Mouse (Mus musculus) neutrophil, adult 5-6 weeks (primary cell): Measurements from ENCODE around the gene Tbx19. TPM values are rescaled to one million over a fixed set of nuclear protein-coding genes. Genes with fewer than 3 reads are reported as not detected.
A peak's percentile ranks its signal among the peaks of the same experiment; 100 is the strongest.

Experiments used
- ATAC-seq: fragments of 151-379, 151-347 bp; 2 replicates; pipeline ENCODE4 v1.8.0; 2017; ENCODE audit warnings: mild to moderate bottlenecking, moderate TSS enrichment; ENCODE audit not compliant: insufficient number of reproducible peaks, poor library complexity, low FRiP score, severe bottlenecking; ENCODE audit errors: extremely low read depth
- total RNA-seq: library from RNA; stranded (forward); fragments of 200-1000 nt; gene quantifications from 2 replicates; pipeline ENCODE4 v1.2.3, GENCODE M21; 2017

Gene Tbx19
- total RNA-seq: not detected in 2 replicates

GRCm38 (mm10) chr1:165160723-165161405, at the start of gene Tbx19:
TSS of gene Tbx19 (minus strand) at chr1:165160773.
- no peak for ATAC-seq

- ATAC-seq: no peak
Measured at GRCm38 (mm10) chr1:165205591-165205990, 45.0 kb upstream of the Tbx19 start.

- ATAC-seq: no peak
Measured at GRCm38 (mm10) chr1:165203488-165204035, 43.0 kb upstream of the Tbx19 start.

- ATAC-seq: no peak
Measured at GRCm38 (mm10) chr1:165201445-165202012, 41.0 kb upstream of the Tbx19 start.

GRCm38 (mm10) chr1:165200748-165201147, 40.2 kb upstream of the Tbx19 start:
- ATAC-seq: no peak

GRCm38 (mm10) chr1:165199639-165200038, 39.1 kb upstream of the Tbx19 start:
- ATAC-seq: no peak

- no peak for ATAC-seq
Measured at GRCm38 (mm10) chr1:165198951-165199350, 38.4 kb upstream of the Tbx19 start.

GRCm38 (mm10) chr1:165197875-165198274, 37.3 kb upstream of the Tbx19 start:
- ATAC-seq: no peak

- no peak for ATAC-seq
Measured at GRCm38 (mm10) chr1:165195396-165195960, 34.9 kb upstream of the Tbx19 start.

- ATAC-seq: no peak
Measured at GRCm38 (mm10) chr1:165194662-165195013, 34.1 kb upstream of the Tbx19 start.

- ATAC-seq: peak; percentile 95
Measured at GRCm38 (mm10) chr1:165193880-165194661, 33.5 kb upstream of the Tbx19 start, which contains the start of gene Sft2d2. TSS of gene Sft2d2 (minus strand) at chr1:165194438.

GRCm38 (mm10) chr1:165193426-165193825, 32.9 kb upstream of the Tbx19 start:
- ATAC-seq: no peak

- no peak for ATAC-seq
Measured at GRCm38 (mm10) chr1:165192714-165193264, 32.2 kb upstream of the Tbx19 start.

GRCm38 (mm10) chr1:165192102-165192501, 31.5 kb upstream of the Tbx19 start:
- ATAC-seq: no peak

- no peak for ATAC-seq
Measured at GRCm38 (mm10) chr1:165191611-165192010, 31.0 kb upstream of the Tbx19 start.

GRCm38 (mm10) chr1:165190571-165191273, 30.1 kb upstream of the Tbx19 start:
- ATAC-seq: no peak

GRCm38 (mm10) chr1:165190068-165190467, 29.5 kb upstream of the Tbx19 start:
- no peak for ATAC-seq

GRCm38 (mm10) chr1:165188806-165189580, 28.4 kb upstream of the Tbx19 start:
- ATAC-seq: peak; percentile 56
